Mouse (Mus musculus) C2C12 (cell line): ENCODE results near the gene Trim24.

Experiments
- CEBPB ChIP-seq: IDR thresholded peaks from one replicate; pipeline ENCODE4 v1.6.1; 2011; ENCODE audit warnings: low read depth, mild to moderate bottlenecking, control low read depth, moderate library complexity
- CTCF ChIP-seq: IDR thresholded peaks from one replicate; pipeline ENCODE4 v1.5.1; 2011; ENCODE audit not compliant: control insufficient read depth, insufficient read depth, insufficient read length
- MAX ChIP-seq: IDR thresholded peaks from one replicate; pipeline ENCODE4 v1.6.1; 2011; ENCODE audit warnings: mild to moderate bottlenecking, control low read depth
- MYOD1 ChIP-seq: IDR thresholded peaks from one replicate; pipeline ENCODE4 v1.6.1; 2011; ENCODE audit warnings: low read depth; ENCODE audit not compliant: control insufficient read depth, insufficient read length
- MYOG ChIP-seq: IDR thresholded peaks from one replicate; pipeline ENCODE4 v1.6.1; 2011; ENCODE audit not compliant: control insufficient read depth, insufficient read length; ENCODE audit errors: extremely low read depth
- USF1 ChIP-seq: IDR thresholded peaks from one replicate; pipeline ENCODE4 v1.6.1; 2011; ENCODE audit warnings: low read depth, mild to moderate bottlenecking, control low read depth, moderate library complexity

DNA sequence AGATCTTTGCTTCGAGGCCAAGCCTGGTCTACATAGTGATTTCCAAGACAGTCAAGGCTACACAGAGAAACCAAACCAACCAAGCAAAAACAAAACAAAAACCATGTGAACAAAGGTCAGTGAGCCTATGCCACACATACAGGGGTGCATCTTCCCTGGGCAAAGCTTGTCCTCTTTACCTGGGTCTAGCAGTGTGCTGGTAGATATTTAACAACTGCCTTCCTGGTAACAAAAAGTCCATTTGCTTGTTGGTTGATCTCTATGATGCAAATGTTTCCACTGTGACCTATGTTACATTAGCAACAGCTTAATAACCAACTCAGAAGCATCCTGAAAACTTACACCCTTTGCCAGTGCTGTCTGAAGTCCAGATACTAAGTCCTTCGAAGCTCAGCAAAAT is 17.3 kb upstream of the Trim24 start:
- TF ChIP-seq CTCF = no peak
- no peak for TF ChIP-seq USF1
- TF ChIP-seq MYOD1 = no peak
- no peak for TF ChIP-seq MAX
- TF ChIP-seq MYOG = no peak
- TF ChIP-seq CEBPB = no peak
